Mouse (Mus musculus) ES-E14 (cell line): Measurements from ENCODE around the gene Unc5cl. TPM values are rescaled to one million over a fixed set of nuclear protein-coding genes. Genes with fewer than 3 reads are reported as not detected.

Experiments
- DNase-seq: peaks from one replicate; pipeline ENCODE4 v3.0.0-alpha.2; 2013; ENCODE audit warnings: low read depth, low spot score
- H3K27ac ChIP-seq: 2 replicates; pipeline ENCODE4 v1.5.1; 2012; ENCODE audit warnings: low read depth, mild to moderate bottlenecking, low read length, moderate library complexity, mixed read lengths; ENCODE audit not compliant: poor library complexity, insufficient read depth, severe bottlenecking
- H3K36me3 ChIP-seq: 2 replicates; pipeline ENCODE4 v1.6.1; 2012; ENCODE audit warnings: mild to moderate bottlenecking, low read length, moderate library complexity, mixed read lengths; ENCODE audit not compliant: control insufficient read depth, poor library complexity, insufficient read depth, severe bottlenecking
- H3K4me1 ChIP-seq, 2 experiments: fragments of 150-350 bp in 1 of 2; sonication (generic) in 1 of 2; 2 replicates each; pipeline ENCODE4 v1.6.1; 2012; ENCODE audit warnings: low read length in 2 of 2, mild to moderate bottlenecking in 1 of 2, mixed read lengths in 1 of 2; ENCODE audit not compliant: control insufficient read depth in 2 of 2, insufficient read depth in 2 of 2, poor library complexity in 1 of 2
- H3K4me3 ChIP-seq, 2 experiments: fragments of 150-350 bp in 1 of 2; sonication (generic) in 1 of 2; 2 replicates each; pipeline ENCODE4 v1.5.1; 2012; ENCODE audit warnings: low read length in 2 of 2, low read depth in 1 of 2, mild to moderate bottlenecking in 1 of 2, mixed read lengths in 1 of 2; ENCODE audit not compliant: insufficient read depth in 1 of 2, poor library complexity in 1 of 2, severe bottlenecking in 1 of 2
- H3K9ac ChIP-seq: 2 replicates; pipeline ENCODE4 v1.6.1; 2012; ENCODE audit warnings: low read depth, mild to moderate bottlenecking, low read length, mixed read lengths; ENCODE audit not compliant: poor library complexity, insufficient read depth, severe bottlenecking
- H3K9me3 ChIP-seq: fragments of 150-350 bp; sonication (generic); 2 replicates; pipeline ENCODE4 v1.6.1; 2012; ENCODE audit warnings: low read depth, mild to moderate bottlenecking, low read length; ENCODE audit not compliant: control insufficient read depth, insufficient read depth
- CHD2 ChIP-seq: IDR thresholded peaks from 2 replicates; pipeline ENCODE4 v1.6.1; 2014; ENCODE audit warnings: mild to moderate bottlenecking, low read depth, low read length, inconsistent platforms
- HCFC1 ChIP-seq: IDR thresholded peaks from 2 replicates; pipeline ENCODE4 v1.6.1; 2012; ENCODE audit warnings: low read length, inconsistent platforms, borderline replicate concordance; ENCODE audit not compliant: insufficient read depth
- MAFK ChIP-seq: IDR thresholded peaks from 2 replicates; pipeline ENCODE4 v1.6.1; 2014; ENCODE audit warnings: mild to moderate bottlenecking, low read depth, low read length, inconsistent platforms; ENCODE audit not compliant: insufficient read depth
- ZC3H11A ChIP-seq: IDR thresholded peaks from 2 replicates; pipeline ENCODE4 v1.6.1; 2012; ENCODE audit warnings: low read depth, mild to moderate bottlenecking, inconsistent platforms, low read length, borderline replicate concordance
- ZNF384 ChIP-seq: IDR thresholded peaks from 2 replicates; pipeline ENCODE4 v1.6.1; 2012; ENCODE audit warnings: low read depth, low read length, inconsistent platforms
- in situ Hi-C, 2 experiments: fragments of 600-800 bp; cut with MboI; formaldehyde crosslinking; loops; one replicate each; pipeline ENCODE4 v1.15.1; 2025; ENCODE audit warnings: low sequenced_read_pairs in 2 of 2, inconsistent platforms in 1 of 2; ENCODE audit not compliant: unreplicated experiment in 2 of 2
- total RNA-seq: library from RNA; depleted of rRNA; stranded (reverse); fragments of 300-350 nt; gene quantifications from 2 replicates; pipeline ENCODE4 v1.2.3, GENCODE M21; 2012; rRNA removed

Unc5cl gene
- total RNA-seq, 1 experiment, result 1.2 TPM

- no peaks in the 10 kb centered on the region for H3K36me3 ChIP-seq
- no peak overlapping the region for H3K9ac ChIP-seq
- no peaks in the 10 kb centered on the region for H3K9me3 ChIP-seq
- in situ Hi-C loops, result no loop called here
- TF ChIP-seq CHD2 (no peak), MAFK (no peak), HCFC1 (no peak), ZC3H11A (no peak), ZNF384 (no peak)
- no peak overlapping the region for H3K27ac ChIP-seq
- no peaks in the 10 kb centered on the region; a peak in 1 of 4 replicates for H3K4me1 ChIP-seq
- no peak overlapping the region for H3K4me3 ChIP-seq
- DNase-seq, result no peak
These were observed 126.5 kb downstream of the Unc5cl start for GRCm38 (mm10) chr17:48581153-48581552.

GRCm38 (mm10) chr17:48582486-48582990, 127.8 kb downstream of the Unc5cl start:
- no peak overlapping the region for H3K4me3 ChIP-seq
- H3K9me3 ChIP-seq, result no peaks in the 10 kb centered on the region
- no peak for DNase-seq
- no peak overlapping the region for H3K9ac ChIP-seq
- H3K36me3 ChIP-seq, result no peaks in the 10 kb centered on the region
- in situ Hi-C loops, result no loop called here
- peaks cover 0 to 2% of the 10 kb centered on the region in 2 experiments; a peak in 1 of 4 replicates for H3K4me1 ChIP-seq
- H3K27ac ChIP-seq, result no peak overlapping the region
- TF ChIP-seq CHD2 (no peak), HCFC1 (no peak), ZNF384 (no peak)

DNA sequence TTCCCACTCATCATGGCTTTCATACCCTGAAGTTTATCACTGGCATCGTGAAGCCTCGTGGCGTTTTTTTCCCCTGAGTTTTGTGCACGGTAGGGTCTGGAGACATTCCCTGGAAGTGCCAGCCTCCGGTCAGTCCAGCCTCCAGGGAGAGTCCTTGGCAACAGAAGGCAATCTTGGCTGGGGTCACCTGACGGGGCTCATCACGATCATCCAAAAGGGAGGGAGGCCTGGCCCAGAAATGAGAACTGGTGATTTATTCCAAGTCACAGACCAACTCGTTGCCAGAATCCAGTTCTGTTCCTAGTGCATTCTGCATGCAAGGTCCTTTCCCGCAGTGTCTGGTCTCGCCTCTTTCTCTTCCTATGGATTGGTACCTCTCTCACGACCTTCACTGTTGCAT, 128.7 kb downstream of the Unc5cl start:
- H3K4me1 ChIP-seq, result peaks cover 0 to 2% of the 10 kb centered on the region in 2 experiments; a peak in 1 of 4 replicates
- H3K27ac ChIP-seq, result no peak overlapping the region
- in situ Hi-C loops, result no loop called here
- no peak for DNase-seq
- no peaks in the 10 kb centered on the region for H3K9me3 ChIP-seq
- no peak for TF ChIP-seq CHD2
- no peak for TF ChIP-seq ZNF384
- TF ChIP-seq HCFC1, result no peak
- TF ChIP-seq MAFK, result no peak
- TF ChIP-seq ZC3H11A, result no peak
- H3K4me3 ChIP-seq, result no peak overlapping the region
- no peaks in the 10 kb centered on the region for H3K36me3 ChIP-seq
- H3K9ac ChIP-seq, result no peak overlapping the region

DNA sequence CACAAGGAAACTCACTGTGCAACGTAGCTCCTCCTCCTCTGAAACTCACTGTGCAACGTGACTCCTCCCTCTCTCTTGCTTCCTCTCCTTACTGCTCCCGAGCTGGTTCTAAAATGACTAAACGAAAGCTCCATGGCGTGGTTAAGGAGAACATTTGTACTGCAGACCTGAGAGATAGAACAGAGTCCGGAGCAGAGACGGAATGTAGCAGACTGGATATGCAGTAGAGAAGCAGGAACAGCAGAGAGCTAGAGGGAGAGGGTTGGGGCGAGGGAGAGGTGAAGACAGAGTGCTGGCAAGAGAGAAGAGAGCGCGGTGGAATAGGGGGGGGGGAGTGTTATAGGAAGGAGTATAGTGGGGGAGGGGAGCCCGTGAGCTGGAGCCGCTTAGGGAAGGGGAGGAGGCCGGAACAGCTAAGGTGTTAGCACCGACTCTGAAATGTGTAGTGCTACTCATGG, 131.2 kb downstream of the Unc5cl start:
- TF ChIP-seq MAFK (no peak), ZNF384 (no peak)
- in situ Hi-C loops, result no loop called here
- Histone ChIP-seq H3K27ac (no peak overlapping the region), H3K36me3 (no peaks in the 10 kb centered on the region), H3K9ac (no peak overlapping the region), H3K9me3 (no peaks in the 10 kb centered on the region), H3K4me3 (peak overlapping the region in 1 of 2 experiments; percentile 26; a peak in 1 of 4 replicates), H3K4me1 (peaks cover 0 to 2% of the 10 kb centered on the region in 2 experiments; a peak in 1 of 4 replicates)
- DNase-seq, result no peak

GRCm38 (mm10) chr17:48588674-48589073, 134.0 kb downstream of the Unc5cl start:
- Histone ChIP-seq H3K4me1 (peaks cover 0 to 2% of the 10 kb centered on the region in 2 experiments; a peak in 1 of 4 replicates), H3K9ac (no peak overlapping the region), H3K36me3 (no peaks in the 10 kb centered on the region), H3K9me3 (no peaks in the 10 kb centered on the region), H3K27ac (no peak overlapping the region), H3K4me3 (no peak overlapping the region)
- in situ Hi-C loops, result no loop called here
- no peak for DNase-seq
- no peak for TF ChIP-seq MAFK
- no peak for TF ChIP-seq ZC3H11A
- TF ChIP-seq CHD2, result no peak
- TF ChIP-seq HCFC1, result no peak
- TF ChIP-seq ZNF384, result peak; percentile 70

Other genes starting within 250 kb of the Unc5cl start
- gene Trem1, start 222.1 kb upstream of the Unc5cl start, total RNA-seq, result not detected in 2 replicates
- not detected in 2 replicates for gene Trem3, start 207.1 kb upstream of the Unc5cl start, total RNA-seq
- gene Treml4, start 190.6 kb upstream of the Unc5cl start, total RNA-seq, result 0.22 TPM in 1 of 2 replicates, not detected in the other
- 2.3 and 5.1 TPM in 2 replicates for gene Treml2, start 155.4 kb upstream of the Unc5cl start, total RNA-seq
- gene B430306N03Rik, start 138.8 kb upstream of the Unc5cl start, total RNA-seq, result 0.13 and 0.26 TPM in 2 replicates
- gene Trem2, start 108.5 kb upstream of the Unc5cl start, total RNA-seq, result 0.49 TPM in 1 of 2 replicates, not detected in the other
- gene Treml1, start 95.0 kb upstream of the Unc5cl start, total RNA-seq, result 0.40 TPM in 1 of 2 replicates, not detected in the other
- 23.3 and 25.2 TPM in 2 replicates for gene Nfya, start 45.0 kb upstream of the Unc5cl start, total RNA-seq
- 27.0 and 38.6 TPM in 2 replicates for gene Oard1, start 44.9 kb upstream of the Unc5cl start, total RNA-seq
- gene Apobec2, start 22.0 kb upstream of the Unc5cl start, total RNA-seq, result 3.0 and 5.6 TPM in 2 replicates
- gene Tspo2, start 3.4 kb upstream of the Unc5cl start, total RNA-seq, result 0.16 TPM in 1 of 2 replicates, not detected in the other